Mouse (Mus musculus): ENCODE data around the gene Nelfe. TPM values are rescaled to one million over a fixed set of nuclear protein-coding genes. Genes with fewer than 3 reads are reported as not detected.
"Not testable (repeated sequence)": the region's sequence is repeated elsewhere in the genome, so short reads cannot be mapped to it uniquely, and the experiment has no call there.

Gene Nelfe
- polyA plus RNA-seq, 1 experiment from 2014 or later, result 82.7 TPM

GRCm38 (mm10) chr17:34814818-34815370, 35.3 kb upstream of the Nelfe start:
- Histone ChIP-seq H3K27ac (no peak overlapping the region), H3K27me3 (no peaks in the 10 kb centered on the region), H3K9ac (no peak overlapping the region), H3K4me3 (no peak overlapping the region), H3K4me1 (replicated peaks) (no peaks in the 10 kb centered on the region), H3K36me3 (no peaks in the 10 kb centered on the region), H3K4me2 (no peak overlapping the region), H3K9me3 (no peaks in the 10 kb centered on the region)
- WGBS, result 80% methylated on average over 7 of the region's 7 CpGs
- ATAC-seq (ENCODE audit: low FRiP score), result no peak

DNA sequence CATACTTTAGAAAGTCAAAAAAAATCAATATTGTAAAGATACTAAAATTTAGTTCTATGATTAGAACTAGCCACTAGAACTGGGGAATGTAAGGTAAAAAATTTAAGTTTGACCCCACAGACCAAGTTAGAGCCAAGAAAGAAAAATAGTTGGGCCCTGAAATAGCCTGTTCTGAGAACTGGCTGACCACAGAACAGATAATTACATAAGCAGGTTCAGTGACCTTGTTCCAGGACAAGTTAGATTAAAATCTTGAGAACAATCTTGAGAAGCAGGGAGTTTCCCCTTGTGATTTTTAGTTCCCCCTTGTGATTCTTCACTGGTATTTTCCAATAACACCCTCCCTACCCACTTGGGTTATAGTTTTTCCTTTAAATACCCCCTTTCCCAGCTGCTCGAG, 19.4 kb upstream of the Nelfe start:
- ATAC-seq (ENCODE audit: low FRiP score); H3K9me3 ChIP-seq; H3K4me3 ChIP-seq; H3K4me1 ChIP-seq (replicated peaks); H3K27ac ChIP-seq; H3K4me2 ChIP-seq; H3K27me3 ChIP-seq; H3K9ac ChIP-seq: not testable (repeated sequence)
- H3K36me3 ChIP-seq, result peaks cover 74% of the 10 kb centered on the region
- 100% methylated on average over 1 of the region's 1 CpGs for WGBS

DNA sequence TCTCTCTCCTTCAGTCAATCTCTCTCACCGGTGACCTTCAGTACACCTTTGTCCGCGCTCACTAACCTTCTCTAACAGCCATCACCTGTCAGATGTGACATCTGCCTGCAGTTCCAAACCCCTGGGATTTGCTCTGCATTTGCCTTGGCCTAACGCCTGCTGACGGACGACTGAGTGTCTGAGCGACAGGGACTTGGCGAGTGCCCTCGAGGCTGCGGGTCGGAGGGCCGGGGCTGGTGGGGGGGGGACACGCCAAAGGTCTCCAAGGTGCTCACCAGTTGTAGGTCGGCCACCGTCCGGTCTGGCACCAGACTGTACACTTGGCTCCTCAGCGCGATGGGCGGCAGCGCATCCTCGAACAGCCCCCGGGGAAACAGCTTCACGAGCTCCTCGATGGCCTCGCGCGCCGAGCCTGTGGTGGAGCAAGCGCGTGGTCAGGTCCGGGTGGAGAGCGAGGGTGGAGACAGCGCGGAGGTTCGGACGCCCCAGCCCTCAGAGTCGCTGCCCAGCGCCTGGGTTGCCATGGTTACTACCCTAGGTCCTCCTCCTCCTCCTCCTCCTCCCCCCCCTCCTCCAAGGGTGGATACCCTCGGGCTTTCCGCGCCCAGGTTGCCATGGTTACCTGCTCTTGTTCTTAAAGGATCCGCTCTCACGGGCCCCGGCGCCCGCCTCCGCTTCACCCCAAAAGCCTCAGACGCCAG, 13.9 kb upstream of the Nelfe start:
- H3K4me1 ChIP-seq (replicated peaks), result peaks cover 35% of the 10 kb centered on the region
- H3K36me3 ChIP-seq, result peaks cover 52% of the 10 kb centered on the region
- peak; percentile 86 for ATAC-seq (ENCODE audit: low FRiP score)
- H3K27ac ChIP-seq, result peak overlapping the region; percentile 87
- H3K9me3 ChIP-seq, result no peaks in the 10 kb centered on the region
- peak overlapping the region; percentile 99 for H3K4me2 ChIP-seq
- H3K27me3 ChIP-seq, result no peaks in the 10 kb centered on the region
- WGBS, result 3% methylated on average over 48 of the region's 48 CpGs
- peak overlapping the region; percentile 86 for H3K9ac ChIP-seq
- peak overlapping the region; percentile 68 for H3K4me3 ChIP-seq

- Histone ChIP-seq H3K4me3 (peak within 1 kb of the TSS; percentile 68), H3K36me3 (peaks cover 54% of the 10 kb centered on the region), H3K9ac (peak within 1 kb of the TSS; percentile 86), H3K27me3 (no peaks in the 10 kb centered on the region), H3K4me1 (replicated peaks) (peaks cover 35% of the 10 kb centered on the region), H3K4me2 (peak within 1 kb of the TSS; percentile 99), H3K27ac (peak within 1 kb of the TSS; percentile 87), H3K9me3 (no peaks in the 10 kb centered on the region)
- under 1% methylated on average over 40 of the region's 40 CpGs for WGBS
- peak; percentile 90 for ATAC-seq (ENCODE audit: low FRiP score)
These were observed 13.4 kb upstream of the Nelfe start, which contains the start of the genes Stk19 and Dxo for GRCm38 (mm10) chr17:34836856-34837221. Gene Stk19, minus strand, starts transcription at chr17:34836945. Gene Dxo, plus strand, starts transcription at chr17:34837019.

DNA sequence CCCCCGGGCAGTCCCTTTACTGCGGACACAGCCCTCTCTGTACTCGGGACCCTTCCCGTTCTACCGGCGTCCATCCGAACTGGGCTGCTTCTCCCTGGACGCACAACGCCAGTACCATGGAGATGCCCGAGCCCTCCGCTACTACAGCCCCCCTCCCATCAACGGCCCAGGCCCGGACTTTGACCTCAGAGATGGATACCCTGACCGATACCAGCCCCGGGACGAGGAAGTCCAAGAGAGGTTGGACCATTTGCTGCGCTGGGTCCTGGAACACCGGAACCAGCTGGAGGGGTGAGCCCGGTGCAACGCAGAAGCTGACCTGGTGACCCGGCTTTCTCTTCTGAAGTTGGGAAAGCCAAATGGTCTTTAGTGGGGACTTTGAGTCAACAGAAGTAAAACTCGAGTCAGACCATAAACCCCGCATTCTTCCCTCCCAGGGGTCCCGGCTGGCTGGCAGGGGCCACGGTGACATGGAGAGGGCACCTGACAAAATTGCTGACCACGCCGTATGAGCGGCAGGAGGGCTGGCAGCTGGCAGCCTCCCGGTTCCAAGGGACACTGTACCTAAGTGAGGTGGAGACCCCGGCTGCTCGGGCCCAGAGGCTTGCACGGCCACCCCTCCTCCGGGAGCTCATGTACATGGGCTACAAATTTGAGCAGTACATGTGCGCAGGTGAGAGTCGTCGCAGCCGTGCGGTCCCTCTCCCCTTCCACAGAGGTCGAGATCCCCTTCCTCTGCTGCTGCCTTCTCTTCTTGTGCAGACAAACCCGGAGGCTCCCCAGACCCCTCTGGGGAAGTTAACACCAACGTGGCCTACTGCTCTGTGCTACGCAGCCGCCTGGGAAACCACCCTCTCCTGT, 12.5 kb upstream of the Nelfe start:
- peak overlapping the region; percentile 86 for H3K9ac ChIP-seq
- WGBS, result 42% methylated on average over 43 of the region's 43 CpGs
- H3K4me1 ChIP-seq (replicated peaks), result peaks cover 35% of the 10 kb centered on the region
- peak overlapping the region; percentile 93 for H3K4me2 ChIP-seq
- H3K36me3 ChIP-seq, result peaks cover 55% of the 10 kb centered on the region
- H3K4me3 ChIP-seq, result peak overlapping the region; percentile 68
- H3K9me3 ChIP-seq, result no peaks in the 10 kb centered on the region
- ATAC-seq (ENCODE audit: low FRiP score), result peak; percentile 37
- peak overlapping the region; percentile 87 for H3K27ac ChIP-seq
- H3K27me3 ChIP-seq, result no peaks in the 10 kb centered on the region

DNA sequence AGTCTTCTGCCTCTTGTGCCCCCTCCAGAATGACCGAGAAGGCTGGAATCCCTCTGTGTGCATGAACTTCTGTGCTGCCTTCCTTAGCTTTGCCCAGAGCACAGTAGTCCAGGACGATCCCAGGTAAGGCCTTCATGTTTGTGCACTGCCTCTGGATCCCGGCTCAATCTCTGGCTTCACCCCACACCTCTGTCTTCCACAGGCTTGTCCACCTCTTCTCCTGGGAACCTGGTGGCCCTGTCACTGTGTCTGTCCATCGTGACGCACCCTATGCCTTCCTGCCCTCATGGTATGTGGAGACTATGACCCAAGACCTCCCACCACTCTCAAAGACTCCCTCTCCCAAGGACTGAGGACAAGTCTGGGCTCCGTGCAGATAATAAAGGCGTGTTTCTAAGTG, 11.4 kb upstream of the Nelfe start:
- H3K27me3 ChIP-seq, result no peaks in the 10 kb centered on the region
- no peak overlapping the region for H3K27ac ChIP-seq
- H3K9me3 ChIP-seq, result no peaks in the 10 kb centered on the region
- H3K4me2 ChIP-seq, result no peak overlapping the region
- no peak for ATAC-seq (ENCODE audit: low FRiP score)
- H3K36me3 ChIP-seq, result peaks cover 56% of the 10 kb centered on the region
- WGBS, result 94% methylated on average over 7 of the region's 7 CpGs
- H3K4me3 ChIP-seq, result no peak overlapping the region
- peaks cover 35% of the 10 kb centered on the region for H3K4me1 ChIP-seq (replicated peaks)
- H3K9ac ChIP-seq, result peak overlapping the region; percentile 4; the same call in 1 of the 2 replicates

DNA sequence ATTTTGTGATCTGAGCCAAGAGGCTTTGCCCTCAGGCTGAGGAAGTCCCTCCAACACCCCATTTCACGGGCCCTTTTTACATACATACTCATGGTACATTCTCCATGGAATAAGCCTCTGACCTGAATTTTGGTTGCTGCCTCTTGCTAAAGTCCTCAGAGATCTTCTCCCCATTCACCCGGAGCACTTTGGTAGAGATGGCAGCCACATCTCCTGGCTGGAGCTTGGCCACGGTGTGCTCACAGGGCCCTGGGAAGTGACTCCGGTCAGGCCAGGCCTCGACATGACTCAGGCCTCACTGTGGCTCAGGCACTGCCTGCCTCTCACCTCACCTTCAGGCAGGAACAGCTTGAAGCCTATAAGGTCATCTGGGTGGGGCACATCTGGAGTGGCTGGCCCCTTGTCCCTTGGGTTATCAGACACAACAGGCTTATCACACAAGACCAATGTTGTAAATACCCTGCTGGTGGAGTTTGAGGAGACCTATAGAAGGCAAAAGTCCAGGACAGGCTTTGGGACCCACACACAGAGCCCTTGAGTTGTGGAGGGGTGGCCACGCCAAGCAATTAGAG, 9.4 kb upstream of the Nelfe start:
- Histone ChIP-seq H3K4me1 (replicated peaks) (peaks cover 25% of the 10 kb centered on the region), H3K9ac (no peak overlapping the region)

DNA sequence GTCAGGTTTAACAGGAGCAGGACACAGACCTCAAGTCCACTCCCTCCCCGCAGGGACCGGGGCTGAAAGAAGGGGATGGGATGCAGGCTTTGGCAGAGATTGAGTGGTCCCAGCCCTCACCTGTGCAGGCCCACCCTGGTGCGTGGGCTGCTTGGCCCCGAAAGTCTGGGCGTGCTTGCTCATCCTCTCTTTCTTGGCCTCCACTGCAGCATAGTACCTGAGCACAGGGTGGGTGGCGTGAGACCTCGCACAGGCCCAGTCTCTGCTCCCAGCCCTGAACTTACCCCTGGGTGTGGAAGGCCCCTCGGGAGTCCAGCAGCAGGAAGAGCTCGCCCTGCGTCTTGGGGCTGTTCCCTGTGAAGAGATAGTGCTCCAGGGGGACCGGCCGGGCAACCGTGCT, 5.3 kb upstream of the Nelfe start:
- no peak for ATAC-seq (ENCODE audit: low FRiP score)
- Histone ChIP-seq H3K9me3 (no peaks in the 10 kb centered on the region), H3K4me1 (replicated peaks) (peaks cover 12% of the 10 kb centered on the region), H3K36me3 (peaks cover 84% of the 10 kb centered on the region), H3K4me3 (no peak overlapping the region), H3K27me3 (no peaks in the 10 kb centered on the region), H3K9ac (no peak overlapping the region), H3K4me2 (no peak overlapping the region), H3K27ac (no peak overlapping the region)
- WGBS, result 94% methylated on average over 13 of the region's 13 CpGs

More for the DNA sequence above, 9.4 kb upstream of the Nelfe start:
- 88% methylated on average over 6 of the region's 6 CpGs for whole genome bisulfite sequencing
- Histone ChIP-seq H3K27me3 (no peaks in the 10 kb centered on the region), H3K36me3 (peaks cover 74% of the 10 kb centered on the region), H3K4me3 (no peak overlapping the region), H3K9me3 (no peaks in the 10 kb centered on the region), H3K4me2 (no peak overlapping the region), H3K27ac (no peak overlapping the region)
- no peak for ATAC-seq (ENCODE audit: low FRiP score)

- Histone ChIP-seq H3K9me3 (no peaks in the 10 kb centered on the region), H3K4me2 (no peak overlapping the region), H3K4me1 (replicated peaks) (peaks cover 28% of the 10 kb centered on the region), H3K27me3 (no peaks in the 10 kb centered on the region), H3K36me3 (peaks cover 61% of the 10 kb centered on the region), H3K27ac (no peak overlapping the region), H3K4me3 (no peak overlapping the region), H3K9ac (no peak overlapping the region)
- 92% methylated on average over 6 of the region's 6 CpGs for WGBS
- ATAC-seq (ENCODE audit: low FRiP score), result no peak
These were observed 3.0 kb upstream of the Nelfe start for GRCm38 (mm10) chr17:34847192-34847591.

GRCm38 (mm10) chr17:34847615-34848014, 2.6 kb upstream of the Nelfe start:
- H3K27me3 ChIP-seq, result no peaks in the 10 kb centered on the region
- H3K36me3 ChIP-seq, result peaks cover 61% of the 10 kb centered on the region
- no peaks in the 10 kb centered on the region for H3K9me3 ChIP-seq
- no peak overlapping the region for H3K4me3 ChIP-seq
- H3K9ac ChIP-seq, result no peak overlapping the region
- peaks cover 31% of the 10 kb centered on the region for H3K4me1 ChIP-seq (replicated peaks)
- WGBS, result 94% methylated on average over 7 of the region's 7 CpGs
- ATAC-seq (ENCODE audit: low FRiP score), result no peak
- H3K27ac ChIP-seq, result no peak overlapping the region
- no peak overlapping the region for H3K4me2 ChIP-seq

GRCm38 (mm10) chr17:34850517-34851125, 430 bp downstream of the Nelfe start:
- Histone ChIP-seq H3K4me2 (peak overlapping the region; percentile 88), H3K4me3 (peak overlapping the region; percentile 80), H3K9ac (peak overlapping the region; percentile 90), H3K27me3 (no peaks in the 10 kb centered on the region), H3K36me3 (peaks cover 61% of the 10 kb centered on the region), H3K4me1 (replicated peaks) (peaks cover 31% of the 10 kb centered on the region), H3K27ac (peak overlapping the region; percentile 77), H3K9me3 (no peaks in the 10 kb centered on the region)
- peak; percentile 69; the same call in 1 of the 2 replicates for ATAC-seq (ENCODE audit: low FRiP score)
- 2% methylated on average over 25 of the region's 25 CpGs for WGBS

GRCm38 (mm10) chr17:34853511-34853910, 3.3 kb downstream of the Nelfe start:
- ATAC-seq (ENCODE audit: low FRiP score), result no peak
- Histone ChIP-seq H3K9ac (no peak overlapping the region), H3K4me2 (no peak overlapping the region), H3K4me3 (no peak overlapping the region), H3K4me1 (replicated peaks) (peaks cover 31% of the 10 kb centered on the region), H3K9me3 (no peaks in the 10 kb centered on the region), H3K27ac (no peak overlapping the region), H3K27me3 (no peaks in the 10 kb centered on the region), H3K36me3 (peaks cover 61% of the 10 kb centered on the region)
- 78% methylated on average over 8 of the region's 8 CpGs for WGBS
